Mouse (Mus musculus) retina, postnatal 7 days (tissue): ENCODE measurements at regions not wholly inside any gene's neighbourhood (a gene's known extent, or its start where the extent isn't known, plus 50 kb on each side); places are given as distances from the start of the nearest gene placed in this dataset.

Experiments
- DNase-seq: peaks from one replicate; pipeline ENCODE4 v3.0.0-alpha.2; 2012; ENCODE audit warnings: low read depth, low spot score

DNA sequence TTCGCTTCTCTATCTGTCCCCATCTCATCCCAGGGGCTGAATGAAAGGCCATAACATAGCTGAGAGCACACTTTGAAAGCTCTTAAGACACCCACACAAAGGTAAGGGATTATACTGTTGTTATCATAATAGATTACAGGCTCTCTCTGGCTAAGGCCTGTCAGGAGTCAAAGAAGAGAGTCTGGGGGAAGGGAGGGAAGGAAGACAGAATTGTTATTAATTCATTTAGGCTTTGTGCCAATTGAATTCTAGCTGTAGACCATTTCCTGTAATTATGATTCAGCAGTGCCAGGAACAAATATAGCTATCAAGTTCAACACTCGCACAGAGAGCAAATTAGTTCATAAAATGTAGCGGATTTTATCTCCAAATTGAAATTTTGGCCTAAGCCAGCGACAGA, 369.3 kb upstream of the Gm10306 start:
- no peak for DNase-seq

DNA sequence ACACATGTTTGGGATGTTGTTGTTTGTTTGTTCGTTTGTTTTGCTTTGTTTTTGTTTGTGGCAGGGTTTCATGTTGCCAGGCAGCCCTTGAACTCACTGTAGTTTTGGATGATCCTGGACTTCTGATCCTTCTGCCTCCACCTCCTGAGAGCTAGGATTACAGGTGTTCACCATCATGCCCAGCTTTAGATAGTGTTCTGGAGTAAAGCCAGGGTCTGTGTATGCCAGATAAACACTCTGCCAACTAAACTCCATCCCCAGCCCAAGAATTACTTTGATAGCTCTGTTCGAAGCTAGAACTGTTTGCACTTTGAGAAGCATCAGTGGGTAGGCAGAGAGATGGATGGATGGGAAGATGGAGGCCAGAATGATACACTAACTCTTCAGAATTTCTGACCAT, 368.0 kb upstream of the Gm10306 start:
- DNase-seq, result no peak

DNA sequence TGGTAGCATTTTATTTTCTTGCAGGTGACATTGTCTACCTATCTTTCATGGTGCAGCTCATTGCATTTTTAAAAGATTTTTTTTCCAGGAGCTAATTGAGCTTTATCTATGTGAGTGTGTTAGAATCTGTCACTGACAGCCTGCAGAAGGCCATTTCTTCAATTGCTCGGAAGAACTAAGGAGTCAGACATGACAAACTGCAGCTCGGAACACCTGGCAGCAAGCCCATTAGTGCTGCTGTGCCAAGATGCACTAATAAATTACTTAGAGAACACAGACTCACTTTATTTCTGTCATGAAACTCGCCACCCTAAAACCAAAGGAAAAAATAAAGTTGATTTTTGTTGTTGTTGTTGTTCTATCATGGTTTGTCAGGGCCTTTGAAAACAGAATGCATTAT, 367.5 kb upstream of the Gm10306 start:
- no peak for DNase-seq

DNA sequence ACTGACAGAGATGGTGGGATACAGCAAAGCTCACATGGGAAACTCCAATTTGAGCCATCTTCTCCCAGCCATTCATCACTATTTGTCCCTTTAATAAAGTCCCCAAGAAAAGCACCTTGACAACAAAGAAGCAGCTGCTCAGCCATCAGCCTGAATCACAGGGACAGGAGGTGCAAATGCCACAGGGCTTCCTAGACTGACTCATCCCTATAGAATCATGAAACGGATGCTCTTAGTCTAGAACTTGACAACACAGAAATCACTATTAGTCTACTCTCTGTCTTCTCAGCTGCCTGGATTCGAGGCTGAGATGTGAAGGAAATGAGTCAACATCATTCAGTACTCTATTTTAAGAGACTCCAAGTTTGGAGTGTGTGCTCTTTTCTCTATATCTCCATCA, 365.4 kb upstream of the Gm10306 start:
- no peak for DNase-seq

DNA sequence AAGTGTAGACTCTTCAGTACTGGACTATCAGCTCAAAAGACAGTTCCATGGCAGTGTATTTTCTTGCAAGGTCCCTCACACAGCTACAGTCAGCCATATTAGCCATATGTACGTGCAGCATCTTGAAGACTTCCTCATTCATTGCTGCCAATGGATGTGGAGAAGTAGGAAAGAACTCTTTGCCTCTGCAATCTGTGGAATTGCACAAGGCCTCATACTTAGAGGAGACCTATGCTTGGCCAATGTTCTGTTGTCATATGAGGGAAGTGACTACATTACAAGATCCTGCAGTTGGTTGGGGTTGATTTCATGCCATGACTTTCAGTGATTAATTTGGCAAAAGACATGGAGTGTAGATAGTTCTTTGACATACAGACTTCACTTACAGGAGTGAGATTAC, 340.1 kb upstream of the Gm10306 start:
- DNase-seq, result no peak

DNA sequence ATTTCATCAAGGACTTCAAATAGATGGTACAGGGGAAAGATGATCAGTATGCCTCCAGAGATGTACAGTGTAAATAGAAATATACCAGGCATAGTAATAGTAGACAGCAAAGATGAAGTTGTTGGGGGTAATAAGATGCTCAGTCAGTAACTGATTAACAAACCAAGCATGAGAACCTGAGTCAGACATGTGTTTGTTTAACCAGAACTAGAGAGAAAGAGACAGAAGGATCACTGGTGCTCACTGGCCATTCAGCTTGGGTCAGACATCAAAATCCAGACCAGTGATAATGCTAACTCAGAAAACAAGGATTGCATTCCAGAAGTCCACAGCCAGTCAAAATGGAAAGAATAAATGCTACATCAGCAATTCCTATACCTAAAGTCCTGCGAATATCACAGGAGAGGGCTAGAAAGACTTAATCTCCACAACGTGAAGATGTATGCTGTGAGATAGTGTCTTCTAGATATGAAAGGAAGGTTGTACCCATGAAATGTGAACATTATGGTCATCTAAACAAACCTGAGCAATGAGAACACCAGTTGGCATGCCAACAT, 320.6 kb upstream of the Gm10306 start:
- DNase-seq, result no peak

DNA sequence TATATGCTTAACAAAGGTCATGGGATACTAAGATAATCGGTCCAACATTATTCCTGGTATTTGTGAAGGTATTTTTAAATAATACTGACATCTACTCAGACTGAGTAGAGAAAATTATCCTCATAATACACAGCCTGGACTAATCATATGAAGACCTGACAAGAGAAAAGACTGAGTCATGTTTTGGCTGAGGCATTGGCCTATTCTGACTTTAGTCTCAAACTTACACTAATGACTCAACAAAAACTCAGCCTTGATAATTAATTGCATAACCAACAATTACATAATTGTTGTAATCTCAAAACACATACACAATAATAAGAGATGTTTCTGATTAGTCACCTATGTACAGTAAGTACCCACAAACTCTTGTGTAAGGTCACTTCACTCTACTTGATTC, 300.3 kb upstream of the Gm10306 start:
- no peak for DNase-seq

DNA sequence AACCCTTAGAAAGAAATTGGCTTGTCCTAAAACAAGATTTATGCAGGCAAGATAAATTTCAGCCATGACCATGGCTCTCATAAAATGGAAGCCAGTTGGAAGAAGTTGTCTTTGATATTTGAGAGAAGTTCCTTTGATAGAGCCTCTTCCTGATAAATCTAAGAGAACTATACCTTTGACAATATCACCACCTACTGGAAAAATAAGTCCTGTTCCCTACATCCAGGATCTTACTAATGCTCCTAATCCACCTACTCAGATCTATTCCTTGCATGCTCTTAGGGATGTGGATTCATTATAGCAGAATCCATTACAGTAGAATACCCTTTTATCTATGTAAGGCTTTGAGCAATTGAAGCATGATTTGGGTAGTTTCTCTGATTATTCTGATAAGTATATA, 295.2 kb upstream of the Gm10306 start:
- peak; percentile 1 for DNase-seq

DNA sequence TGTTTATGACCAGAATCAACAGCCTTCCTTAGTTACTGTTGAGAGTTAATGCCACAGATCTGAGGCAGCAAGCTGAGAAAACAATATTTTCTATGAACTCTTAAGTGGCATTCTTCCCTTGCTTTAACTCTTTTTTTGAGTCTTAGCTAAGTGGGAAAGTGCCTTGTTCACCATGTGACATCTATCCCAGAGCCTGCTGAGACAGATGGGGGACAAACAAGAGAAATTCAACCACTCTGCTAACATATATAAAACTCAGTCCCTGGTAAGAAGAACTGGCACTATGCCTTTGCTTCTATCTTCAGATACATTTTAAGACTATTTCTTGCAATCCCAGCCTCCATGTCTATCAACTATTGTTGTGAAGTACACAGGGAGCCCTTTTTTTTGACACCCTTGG, 274.6 kb upstream of the Gm10306 start:
- no peak for DNase-seq

DNA sequence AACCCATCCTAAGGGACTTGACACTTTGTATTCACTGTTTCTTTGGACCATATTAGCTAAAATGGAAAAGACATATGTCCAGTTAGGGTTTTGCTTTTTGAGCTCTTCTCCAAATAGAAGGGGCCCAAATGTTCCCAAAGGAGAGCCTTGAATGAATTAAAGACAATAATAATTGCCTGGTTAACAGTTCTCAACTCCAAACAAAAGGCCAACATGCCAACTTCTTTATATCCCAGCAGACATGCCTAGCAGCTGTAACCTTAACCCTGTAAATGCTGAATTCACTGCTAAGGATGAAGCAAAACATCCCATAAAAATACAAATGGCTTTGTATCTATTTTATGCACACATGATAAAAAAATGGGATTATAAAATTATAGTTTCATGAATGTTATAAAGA, 264.2 kb upstream of the Gm10306 start:
- no peak for DNase-seq

DNA sequence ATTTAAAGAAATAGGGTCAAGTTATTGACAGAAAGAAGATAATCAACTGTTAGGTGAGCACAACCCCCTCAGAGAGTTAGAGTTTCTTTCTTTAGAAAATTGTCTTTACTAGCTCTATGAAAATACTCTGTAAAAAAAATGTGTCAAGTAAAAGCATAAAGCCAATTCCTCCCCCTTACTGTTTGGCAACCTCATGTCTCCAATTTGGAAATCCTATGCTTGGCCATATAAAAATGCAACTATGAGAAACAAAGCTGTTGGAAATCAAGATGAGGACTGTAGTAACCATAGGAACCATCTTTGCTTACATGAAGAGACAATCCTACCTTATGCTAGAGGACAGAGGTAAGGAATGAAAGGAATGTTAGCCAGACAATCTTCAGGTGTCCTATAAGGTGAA, 239.0 kb upstream of the Gm10306 start:
- no peak for DNase-seq

DNA sequence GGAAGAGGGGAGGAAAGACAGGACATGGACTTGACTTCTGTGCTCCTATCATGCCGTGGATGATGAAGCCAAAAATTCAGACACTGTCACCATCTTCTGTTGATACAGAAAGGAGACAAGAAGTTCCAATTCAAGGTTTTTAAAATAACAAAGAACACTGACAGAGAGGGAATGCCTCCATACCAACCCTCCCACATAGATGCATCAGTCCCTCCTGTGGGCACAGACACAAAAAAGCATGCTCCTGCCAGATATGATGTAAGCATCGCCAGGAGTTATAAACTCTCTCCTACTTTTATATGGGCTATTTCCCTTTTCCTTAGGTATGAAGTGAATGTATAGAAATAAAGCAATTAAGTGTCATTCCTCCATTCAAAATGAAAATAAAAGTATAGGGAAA, 229.6 kb upstream of the Gm10306 start:
- no peak for DNase-seq

DNA sequence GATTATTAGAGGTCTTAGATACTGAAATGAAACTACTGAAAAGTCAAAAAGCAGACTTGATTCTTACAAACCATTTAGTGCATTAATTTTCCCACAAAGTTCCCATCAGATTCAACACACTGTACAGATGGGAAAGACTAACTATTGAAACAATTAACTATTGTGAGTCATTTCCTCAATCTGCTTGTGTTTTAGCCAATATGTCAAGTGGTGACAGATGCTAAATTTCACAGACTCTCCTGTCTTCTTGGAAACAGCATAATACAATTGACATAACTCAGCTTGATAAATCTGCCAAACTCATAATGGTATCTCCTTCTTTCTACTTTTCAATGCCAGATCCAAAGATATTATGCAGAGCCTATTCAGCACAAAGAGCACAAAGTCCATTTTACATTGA, 213.0 kb upstream of the Gm10306 start:
- no peak for DNase-seq

DNA sequence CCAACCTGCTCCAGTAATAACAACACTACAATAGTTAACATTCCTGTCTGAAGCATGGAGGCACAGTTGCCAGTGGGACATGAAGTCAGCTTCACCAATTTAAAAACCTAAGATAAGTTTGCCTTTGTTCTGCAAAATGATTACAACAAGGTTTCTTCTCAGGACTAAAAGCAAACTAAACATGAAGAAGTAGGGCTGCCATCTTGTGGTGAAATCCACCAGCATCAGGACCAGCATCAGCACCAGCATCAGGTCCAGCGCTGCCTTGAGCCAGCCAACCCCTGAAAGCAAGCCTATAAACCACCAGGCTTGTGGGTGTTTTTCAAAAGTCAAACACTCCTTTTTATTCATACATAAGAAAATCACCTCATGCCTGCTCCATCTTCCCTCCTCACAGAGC, 207.1 kb upstream of the Gm10306 start:
- DNase-seq, result no peak

DNA sequence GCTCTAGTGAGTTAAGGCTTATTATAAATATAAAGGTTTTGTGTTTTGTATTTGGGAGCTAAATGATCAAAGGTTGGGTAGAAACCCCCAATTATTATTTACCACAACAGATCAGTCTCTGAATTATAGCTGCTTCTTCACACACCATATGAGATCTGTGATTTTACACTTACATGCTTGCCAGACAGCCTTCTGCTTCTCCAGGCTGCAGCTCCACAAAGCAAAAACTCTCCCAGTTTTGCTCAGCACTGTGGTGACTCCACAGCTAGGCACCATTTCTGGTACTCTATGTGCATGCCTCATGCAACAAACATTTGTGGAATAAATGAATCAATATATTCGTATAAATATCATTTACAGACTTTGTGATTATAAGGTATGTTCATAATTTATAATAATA, 199.4 kb upstream of the Gm10306 start:
- DNase-seq, result no peak

DNA sequence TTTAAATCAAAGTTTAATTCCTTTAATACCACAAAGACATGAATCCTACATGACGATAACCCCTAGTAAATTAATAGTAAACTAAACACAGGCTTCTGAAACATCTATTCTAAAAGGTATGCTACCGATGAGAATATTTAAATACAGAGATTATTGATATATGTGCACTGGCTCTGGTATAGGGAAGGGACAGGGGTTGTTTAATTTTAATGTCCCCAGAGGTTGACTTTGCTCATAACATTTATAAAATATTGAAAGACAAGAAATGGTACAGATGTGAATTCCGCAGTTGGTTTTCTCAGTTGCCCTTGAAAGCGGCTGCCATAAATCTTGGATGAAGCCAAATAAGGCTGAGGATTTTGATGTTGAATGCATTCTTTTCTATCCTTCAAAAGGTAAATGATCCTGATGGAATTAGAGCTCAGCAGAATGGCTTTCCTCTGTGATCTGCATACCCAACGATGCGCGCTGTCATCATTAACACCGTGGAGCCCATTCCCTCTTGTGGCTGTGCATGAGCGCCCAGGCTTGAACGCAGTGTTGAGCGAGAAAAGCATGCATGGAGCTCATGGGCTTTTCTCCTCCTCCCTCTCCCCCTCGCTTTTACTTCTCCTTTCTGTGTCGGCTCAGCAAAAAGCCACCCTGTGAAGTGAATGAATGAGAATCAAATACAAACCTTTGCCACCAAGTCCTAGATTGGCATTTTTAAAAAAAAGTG, 195.4 kb upstream of the Gm10306 start:
- DNase-seq, result no peak

DNA sequence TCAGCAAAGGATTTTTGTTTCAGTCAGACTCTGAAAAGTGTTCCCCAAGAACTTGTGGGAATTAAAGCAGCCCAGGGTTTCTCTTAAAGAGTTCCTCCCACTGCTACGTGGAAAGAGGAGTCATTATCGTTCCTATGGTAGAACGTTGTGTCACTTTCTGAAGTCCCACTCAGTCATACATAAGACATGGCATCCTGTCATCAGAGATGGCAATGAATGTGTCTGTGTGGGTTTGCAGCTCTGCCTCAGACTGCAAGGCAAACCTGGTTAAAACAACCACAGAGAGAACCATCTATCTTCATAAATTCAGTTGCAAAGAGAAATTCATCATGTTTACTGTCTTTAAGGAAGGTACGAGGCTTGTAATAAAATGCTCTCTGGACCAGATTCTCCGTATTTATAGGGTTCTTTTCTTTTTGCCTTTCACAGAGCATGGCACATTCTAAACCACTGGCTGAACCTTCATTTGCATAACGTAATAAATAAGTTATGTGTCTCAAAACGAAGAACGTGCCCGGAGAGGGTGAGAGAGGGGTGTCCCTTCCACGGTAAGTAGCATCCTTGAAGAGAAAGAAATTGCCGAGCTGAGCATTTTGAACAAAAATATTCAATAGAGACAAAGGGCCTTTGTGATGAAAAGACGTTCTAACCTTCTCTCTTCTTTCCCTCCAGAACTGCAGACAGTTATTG, 194.7 kb upstream of the Gm10306 start:
- no peak for DNase-seq

DNA sequence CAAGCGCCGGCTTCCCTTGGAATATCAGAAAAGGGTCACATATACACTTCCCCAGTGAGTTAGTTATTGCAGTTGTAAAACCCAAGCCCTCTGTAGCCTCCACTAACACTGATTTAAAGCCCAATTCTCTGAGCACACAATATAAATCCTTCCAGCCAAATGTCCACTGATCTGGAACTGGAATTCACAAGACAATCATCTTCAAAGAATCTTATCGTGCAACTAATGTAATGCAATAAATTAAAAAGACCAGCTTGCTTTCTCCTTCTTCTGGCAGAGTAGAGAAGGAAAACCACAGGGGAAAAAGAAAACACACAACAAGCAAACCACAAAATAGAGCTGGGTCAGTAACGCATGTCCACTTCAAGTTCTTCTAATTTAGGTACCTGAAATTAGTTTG, 191.0 kb upstream of the Gm10306 start:
- DNase-seq, result no peak

DNA sequence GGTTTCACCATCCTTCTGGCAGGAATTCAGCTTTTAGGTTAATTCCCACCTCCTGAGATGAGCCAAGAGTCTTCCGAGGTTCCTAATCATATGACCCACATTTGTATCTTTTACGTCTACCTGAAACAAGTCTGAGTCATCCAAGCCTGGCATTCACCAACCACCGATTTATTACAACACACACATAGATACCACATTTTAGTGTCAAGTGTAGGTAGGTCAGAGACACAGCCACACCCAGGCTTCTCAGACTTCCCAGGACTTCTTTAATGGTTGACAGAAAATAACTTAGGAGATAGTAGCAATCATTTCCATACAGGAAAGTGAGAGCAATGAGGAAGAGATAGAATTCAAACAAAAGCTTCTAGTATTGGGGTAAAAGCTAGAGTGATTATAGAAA, 189.2 kb upstream of the Gm10306 start:
- DNase-seq, result no peak

DNA sequence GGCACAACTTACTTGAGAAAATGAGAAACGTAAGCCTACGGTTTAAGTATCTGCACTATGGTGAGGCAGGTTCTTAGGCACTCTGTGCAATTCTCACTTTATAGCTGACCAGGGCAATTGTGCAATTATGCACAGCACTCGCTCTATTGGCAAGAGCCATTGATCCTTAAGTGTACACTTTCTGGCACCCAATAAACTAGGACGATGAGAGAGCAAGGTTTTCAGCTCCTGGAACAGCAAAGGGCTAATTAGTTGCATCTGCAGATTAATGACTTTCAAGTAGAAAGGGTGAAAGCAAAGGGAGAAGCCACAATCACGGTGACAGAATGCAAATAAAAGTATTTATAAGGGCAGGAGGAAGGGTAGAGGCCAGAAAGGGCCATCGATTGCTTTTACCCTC, 185.4 kb upstream of the Gm10306 start:
- no peak for DNase-seq

DNA sequence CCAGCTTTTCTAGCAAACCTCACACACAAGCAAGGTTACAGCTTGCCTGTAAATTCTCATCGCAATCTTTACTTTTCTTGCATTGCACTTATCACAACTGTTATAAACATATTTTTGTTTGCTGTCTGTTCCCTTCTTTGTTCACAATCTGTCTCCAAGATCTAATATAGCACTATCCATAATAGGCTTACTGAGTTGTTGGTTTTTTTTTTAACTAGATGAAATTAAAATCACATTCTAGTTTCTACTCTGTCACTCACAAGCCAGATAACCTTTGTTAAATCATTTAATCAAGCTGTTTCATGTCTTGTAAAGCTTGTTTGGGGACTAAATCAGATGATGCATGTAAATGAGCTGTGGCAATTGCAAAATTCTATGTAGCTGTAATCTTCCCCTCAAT, 180.1 kb upstream of the Gm10306 start:
- DNase-seq, result no peak

DNA sequence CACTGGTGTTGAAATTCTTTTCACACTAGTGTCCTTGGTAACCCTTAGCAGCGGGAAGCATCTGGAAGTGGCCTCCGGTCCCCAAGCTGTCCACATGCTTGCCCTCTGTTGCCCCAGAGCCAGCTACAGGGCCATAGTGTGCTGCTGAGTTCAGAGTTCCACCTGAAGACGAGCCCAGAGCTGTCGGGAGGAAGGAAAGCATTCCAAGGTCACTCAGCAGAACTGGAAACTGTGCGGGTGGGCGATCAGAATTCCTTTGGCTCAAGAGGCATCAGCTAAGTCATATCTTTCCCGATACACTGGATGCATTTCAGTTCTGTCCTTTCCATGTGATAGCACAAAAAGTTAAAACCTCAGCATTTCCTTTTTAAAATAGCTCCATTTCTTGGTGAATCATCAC, 170.6 kb upstream of the Gm10306 start:
- DNase-seq, result no peak

DNA sequence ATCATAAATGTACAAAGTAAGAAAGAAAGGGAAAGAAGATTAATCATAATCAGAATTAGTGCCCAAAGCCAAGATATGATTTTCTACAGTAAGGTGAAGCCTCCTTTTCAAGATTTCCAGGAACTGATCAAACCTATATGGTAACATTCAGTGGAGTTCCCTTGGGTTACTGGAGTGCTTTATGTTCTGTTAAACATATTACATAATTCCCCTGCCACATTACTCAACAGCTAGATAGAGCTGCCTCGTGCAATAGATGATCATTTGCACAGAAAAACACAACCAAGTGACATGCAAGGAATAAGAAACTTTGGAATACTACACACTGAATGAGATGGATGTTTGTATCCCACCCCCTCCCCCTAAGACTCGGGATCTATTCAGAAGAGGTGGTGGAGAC, 168.0 kb upstream of the Gm10306 start:
- DNase-seq, result no peak
